Mouse (Mus musculus): Measurements from ENCODE around the gene Serpina3m. TPM values are rescaled to one million over a fixed set of nuclear protein-coding genes. Genes with fewer than 3 reads are reported as not detected.
"Not testable (repeated sequence)": the region's sequence is repeated elsewhere in the genome, so short reads cannot be mapped to it uniquely, and the experiment has no call there.

The Serpina3m gene
- total RNA-seq, 2 experiments from 2014 or later = not detected

- not testable (repeated sequence) for DNase-seq
Observed at GRCm38 (mm10) chr12:104391057-104391456, 52.8 kb downstream of the Serpina3m start.

- DNase-seq = no peak
Observed at GRCm38 (mm10) chr12:104403968-104404367, 65.7 kb downstream of the Serpina3m start.

- DNase-seq = no peak
Observed at GRCm38 (mm10) chr12:104406454-104406885, 68.2 kb downstream of the Serpina3m start, which contains the start of gene Serpina3n. TSS of gene Serpina3n (plus strand) at chr12:104406729.

GRCm38 (mm10) chr12:104412507-104412906 is 74.2 kb downstream of the Serpina3m start:
- no peak for DNase-seq

- DNase-seq = no peak
Observed at GRCm38 (mm10) chr12:104414576-104414975, 76.3 kb downstream of the Serpina3m start.

- DNase-seq = peak; percentile 60
Observed at GRCm38 (mm10) chr12:104415625-104416315, 77.5 kb downstream of the Serpina3m start.

- peak; percentile 90 for DNase-seq
Observed at GRCm38 (mm10) chr12:104418340-104419135, 80.3 kb downstream of the Serpina3m start.

GRCm38 (mm10) chr12:104419136-104419462 is 80.8 kb downstream of the Serpina3m start:
- no peak for DNase-seq

GRCm38 (mm10) chr12:104422615-104423392 is 84.5 kb downstream of the Serpina3m start:
- peak; percentile 68 for DNase-seq

- DNase-seq = no peak
Observed at GRCm38 (mm10) chr12:104425591-104425990, 87.3 kb downstream of the Serpina3m start.

- peak; percentile 60 for DNase-seq
Observed at GRCm38 (mm10) chr12:104426915-104427314, 88.6 kb downstream of the Serpina3m start.

- DNase-seq = no peak
Observed at GRCm38 (mm10) chr12:104431359-104431758, 93.1 kb downstream of the Serpina3m start.

- DNase-seq = no peak
Observed at GRCm38 (mm10) chr12:104433214-104433613, 94.9 kb downstream of the Serpina3m start.

- no peak for DNase-seq
Observed at GRCm38 (mm10) chr12:104433951-104434735, 95.9 kb downstream of the Serpina3m start.

GRCm38 (mm10) chr12:104440087-104440760 is 101.9 kb downstream of the Serpina3m start:
- DNase-seq = peak; percentile 93

- DNase-seq = peak; percentile 39
Observed at GRCm38 (mm10) chr12:104443716-104444115, 105.4 kb downstream of the Serpina3m start.

Other genes with a start within 250 kb of the Serpina3m start
- not detected for gene Serpina5, start 237.4 kb upstream of the Serpina3m start, total RNA-seq (2021)
- not detected for gene Serpina3a, start 225.8 kb upstream of the Serpina3m start, total RNA-seq (2021)
- not detected for gene Serpina3b, start 210.5 kb upstream of the Serpina3m start, total RNA-seq (2021)
- under 1 TPM in 1 of 2 experiments, not detected in 1; 0.17 TPM for gene Serpina3c, start 184.6 kb upstream of the Serpina3m start, total RNA-seq (2021)
- gene Serpina3f, start 123.9 kb upstream of the Serpina3m start, total RNA-seq (2021) = not detected
- gene Serpina3g, start 102.2 kb upstream of the Serpina3m start, total RNA-seq (2021) = 1 to 10 TPM in 1 of 2 experiments, under 1 TPM in 1; 0.83 to 1.7 TPM
- gene Serpina3i, start 75.4 kb upstream of the Serpina3m start, total RNA-seq (2021) = 1 to 10 TPM in 1 of 2 experiments, under 1 TPM in 1; 0.31 to 1.0 TPM
- gene Serpina3j, start 23.9 kb upstream of the Serpina3m start, total RNA-seq (2021) = not detected
- gene Serpina3k, start within 50 bp of the Serpina3m start, total RNA-seq (2021) = under 1 TPM in 1 of 2 experiments, not detected in 1; 0.12 TPM
- gene Serpina3n, start 68.2 kb downstream of the Serpina3m start, total RNA-seq (2021) = under 1 TPM; 0.50 to 0.54 TPM
- gene Gsc, start 134.8 kb downstream of the Serpina3m start, total RNA-seq (2021) = under 1 TPM in 1 of 2 experiments, not detected in 1; 0.20 TPM

Data from heart, postnatal 4 days (tissue).